Mouse (Mus musculus) kidney, postnatal 14 days (tissue): ENCODE measurements at regions not wholly inside any gene's neighbourhood (a gene's known extent, or its start where the extent isn't known, plus 50 kb on each side); places are given as distances from the start of the nearest gene placed in this dataset.

Source experiments
- DNase-seq: peaks from one replicate; pipeline ENCODE4 v3.0.0; 2022; ENCODE audit warnings: mixed read lengths

DNA sequence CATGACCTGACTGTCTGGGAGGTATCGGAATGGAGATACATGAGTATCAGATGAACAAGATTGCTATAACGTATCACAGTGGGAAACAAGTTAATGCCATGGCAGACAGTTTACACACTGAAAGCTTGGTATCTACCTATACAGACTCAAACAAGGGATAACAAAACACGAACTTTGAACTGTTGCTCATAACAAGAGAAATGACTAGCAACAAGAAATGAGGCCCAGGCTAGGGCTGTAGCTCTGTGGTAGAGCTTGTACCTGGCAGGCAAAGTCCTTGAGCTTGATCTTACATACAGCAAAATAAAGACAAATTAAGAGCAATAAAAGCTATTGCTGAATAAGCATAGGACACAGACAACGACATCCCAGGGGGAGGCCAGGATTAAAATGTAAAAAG is 172.4 kb upstream of the Pln start:
- DNase-seq: no peak

DNA sequence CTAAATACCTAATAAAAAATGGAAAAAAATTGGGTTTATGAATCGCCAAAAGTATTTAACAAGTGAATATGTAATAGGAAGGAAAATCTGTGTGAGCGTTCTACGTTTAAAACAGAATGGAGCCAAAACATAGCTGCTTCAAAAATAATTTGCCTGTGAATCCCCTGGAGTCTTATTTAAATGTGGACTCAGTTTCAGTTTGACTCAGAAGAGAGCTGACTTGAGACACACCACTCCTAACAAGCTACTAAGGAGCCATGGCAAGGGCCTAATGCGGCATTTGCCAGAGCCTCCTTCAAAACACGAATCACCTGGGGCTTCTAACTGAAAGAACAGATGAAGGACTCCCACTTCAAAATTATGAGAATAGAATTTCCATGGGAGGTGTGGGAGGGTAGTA is 169.7 kb upstream of the Pln start:
- no peak for DNase-seq

DNA sequence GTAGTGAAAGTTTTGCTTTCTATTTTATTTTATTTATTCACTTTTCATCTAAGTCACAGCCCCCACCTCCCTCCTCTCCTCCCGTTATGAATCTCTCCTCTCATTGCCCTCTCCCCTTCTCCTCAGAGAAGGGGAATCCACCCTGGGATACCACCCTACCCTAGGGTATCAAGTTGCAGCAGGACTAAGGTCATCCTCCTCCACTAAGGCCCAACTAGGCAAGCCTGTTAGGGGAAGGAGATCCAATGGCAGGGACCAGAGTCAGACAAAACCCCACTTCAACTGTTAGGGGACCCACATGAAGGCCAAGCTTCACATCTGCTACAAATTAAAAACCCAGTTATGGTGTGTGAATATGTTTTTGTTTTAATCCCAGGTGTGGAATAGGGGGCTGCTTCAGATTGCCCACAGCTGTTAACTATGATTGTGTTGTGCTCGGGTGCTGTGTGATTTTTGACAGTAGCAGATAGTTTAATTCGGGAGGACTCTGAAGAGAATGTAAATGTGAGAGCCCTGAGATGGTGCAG is 163.4 kb upstream of the Pln start:
- no peak for DNase-seq

DNA sequence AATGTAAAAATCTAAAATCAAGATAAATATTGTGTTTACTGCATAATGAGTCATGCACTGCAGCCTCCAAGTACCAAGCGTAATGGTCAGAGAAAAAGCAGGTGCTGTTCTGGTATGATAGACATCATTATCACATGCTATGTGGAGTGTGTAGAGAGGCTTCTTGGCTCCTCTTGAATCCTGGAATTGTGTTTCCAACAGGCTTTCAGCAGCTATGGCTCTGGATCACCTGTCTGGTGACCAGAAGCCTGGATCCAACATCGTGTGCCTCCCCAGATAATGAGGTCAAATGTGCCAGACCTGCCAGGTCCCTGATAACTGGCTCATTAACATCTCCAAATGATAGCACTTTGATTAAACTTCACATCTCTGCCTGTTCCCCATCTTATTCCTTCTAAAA is 161.5 kb upstream of the Pln start:
- no peak for DNase-seq

DNA sequence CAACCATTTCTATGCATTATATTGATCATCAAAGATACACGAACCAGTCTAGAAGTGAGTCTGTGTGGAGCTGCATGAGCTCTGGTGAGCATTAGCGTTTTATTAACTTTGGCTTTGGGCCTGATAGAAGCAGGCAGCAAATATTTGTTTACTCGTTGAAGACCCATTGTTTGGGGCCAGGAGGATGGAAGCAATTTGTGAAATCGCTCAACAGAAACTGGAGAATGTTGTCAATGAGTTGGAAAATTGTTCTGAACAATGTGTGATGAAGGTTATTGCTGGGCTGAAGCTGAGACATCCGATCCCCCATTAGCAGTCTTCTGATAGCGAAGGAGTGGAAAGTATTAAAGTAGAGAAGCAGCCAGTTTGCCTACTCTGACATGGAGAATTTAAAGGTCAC is 158.9 kb upstream of the Pln start:
- no peak for DNase-seq

DNA sequence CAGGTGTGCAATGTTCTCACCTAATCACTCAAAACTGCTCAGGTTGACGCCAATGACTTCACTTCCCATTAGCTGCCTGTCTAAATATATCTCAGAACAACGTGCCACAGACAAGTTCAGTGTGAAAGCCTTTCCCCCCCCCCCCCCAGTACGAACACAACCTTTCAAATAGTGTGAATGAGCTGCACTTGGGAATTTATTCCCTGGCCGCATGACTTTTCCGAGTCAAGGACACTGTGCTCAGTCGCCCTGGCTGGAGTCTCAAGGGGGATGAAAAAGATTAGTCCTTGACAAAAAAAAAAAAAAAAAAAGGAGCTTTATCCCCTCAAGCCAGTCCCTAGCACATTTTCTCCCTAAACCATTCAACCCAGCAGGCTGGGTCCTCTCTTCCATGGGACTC is 158.4 kb upstream of the Pln start:
- DNase-seq: peak; percentile 10

DNA sequence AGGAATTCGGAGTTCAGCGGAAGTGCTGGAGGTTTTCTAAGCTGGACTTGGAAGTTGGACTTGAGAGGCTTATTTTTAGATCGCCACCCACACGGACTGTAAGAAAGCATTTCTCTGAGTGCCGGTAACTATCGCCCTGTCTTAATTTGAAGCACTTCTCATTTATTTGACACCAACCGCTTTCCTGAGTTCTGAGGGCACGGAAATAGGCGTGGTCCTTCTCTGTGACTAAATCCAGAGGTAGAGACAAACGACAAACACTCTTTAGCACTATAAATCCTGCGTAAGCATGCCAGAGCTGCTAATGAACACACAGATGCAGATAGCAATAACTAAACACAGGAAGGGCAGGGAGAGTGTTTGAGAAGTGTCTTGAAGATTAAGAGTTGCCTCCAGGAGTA is 156.7 kb upstream of the Pln start:
- peak; percentile 7 for DNase-seq

DNA sequence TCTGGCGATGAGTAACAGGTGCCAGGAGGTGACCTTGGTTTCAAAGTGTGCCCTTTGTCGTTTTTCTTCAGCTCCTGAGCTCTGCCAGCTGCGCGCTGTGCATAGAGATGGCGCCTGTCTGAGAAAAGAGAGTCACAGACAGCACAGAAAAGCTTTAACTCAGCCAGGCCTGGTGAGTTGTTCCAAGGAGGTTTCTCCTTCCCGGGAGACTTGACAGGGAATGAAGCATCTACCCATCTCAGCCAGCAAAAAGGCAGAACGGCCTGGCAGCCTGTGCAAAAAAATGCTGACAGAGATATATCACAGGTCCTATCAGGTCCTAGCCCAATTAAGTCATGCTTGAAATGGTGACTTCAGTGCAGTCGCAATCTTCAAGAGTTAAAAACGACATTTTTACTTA is 156.1 kb upstream of the Pln start:
- DNase-seq: no peak

DNA sequence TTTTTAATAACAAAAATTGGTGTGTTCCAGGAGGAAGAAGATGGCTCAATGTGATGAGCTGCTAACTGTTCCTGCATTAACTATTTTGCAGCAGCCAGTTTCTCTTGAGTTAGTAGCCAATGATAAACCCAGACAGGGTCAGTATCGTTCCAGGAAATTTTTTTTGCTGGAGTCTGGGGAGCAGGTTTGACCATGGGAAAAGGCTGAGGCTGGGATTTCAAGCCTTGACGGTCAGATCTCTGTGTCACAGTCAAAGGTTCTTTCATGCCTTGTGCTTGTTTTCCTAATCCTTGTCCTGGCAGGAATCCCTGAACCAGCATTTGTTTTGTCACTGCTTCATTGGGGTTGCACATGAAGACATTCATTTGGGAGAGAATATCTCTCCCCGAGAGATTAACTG is 129.0 kb upstream of the Pln start:
- no peak for DNase-seq

DNA sequence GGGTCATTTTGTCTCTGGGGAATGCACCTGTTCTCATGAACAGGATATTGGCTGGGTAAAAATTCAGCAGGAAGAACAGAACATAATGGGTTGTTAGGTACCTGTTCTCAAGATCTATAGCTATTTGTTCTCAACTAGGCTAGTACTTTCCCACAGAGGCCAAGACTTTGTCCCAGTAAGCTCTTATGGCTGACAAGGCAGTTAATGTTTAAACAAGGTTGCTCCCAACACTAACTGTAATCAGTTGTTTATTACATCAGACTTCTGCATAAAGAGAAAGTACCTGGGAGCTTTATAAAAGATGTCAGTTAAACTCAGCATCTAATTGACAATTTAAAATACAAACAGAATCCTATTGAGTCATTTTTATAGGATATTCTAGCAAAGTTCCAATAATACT is 127.6 kb upstream of the Pln start:
- DNase-seq: no peak
